Mouse (Mus musculus): ENCODE results near the gene Nkapd1. TPM values are rescaled to one million over a fixed set of nuclear protein-coding genes. Genes with fewer than 3 reads are reported as not detected.
A peak's percentile ranks its signal among the peaks of the same experiment; 100 is the strongest.

Nkapd1 gene
- polyA plus RNA-seq, 1 experiment, result 0.25 TPM

DNA sequence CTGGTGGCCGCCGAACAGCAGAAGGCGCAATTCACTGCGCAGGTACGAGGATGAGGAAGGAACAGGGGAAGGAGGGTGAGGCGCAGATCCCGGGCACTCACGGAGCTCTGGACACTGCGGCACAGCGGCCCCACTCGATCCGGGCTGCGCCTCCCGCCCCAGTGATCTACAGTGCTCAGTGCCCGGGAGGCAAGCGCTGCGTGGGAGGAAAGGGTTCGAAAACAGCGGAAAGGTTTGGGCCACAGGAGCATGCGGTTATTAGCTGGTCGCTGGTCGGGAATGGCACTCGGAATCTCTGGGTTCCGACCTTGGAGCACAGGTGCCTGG lies 13.3 kb downstream of the Nkapd1 start:
- no peak for TF ChIP-seq TAL1 (IDR thresholded peaks at IDR 0.05; ENCODE audit: low read length)
- TF ChIP-seq GATA1 (IDR thresholded peaks at IDR 0.05; ENCODE audit: low read length), result no peak
- Histone ChIP-seq H3K27me3 (ENCODE audit: control insufficient read depth) (no peaks in the 10 kb centered on the region), H3K9me3 (ENCODE audit: control insufficient read depth, low read length) (no peaks in the 10 kb centered on the region), H3K4me1 (ENCODE audit: control insufficient read depth) (peaks cover 51% of the 10 kb centered on the region), H3K4me3 (replicated peaks) (peak overlapping the region; percentile 100), H3K36me3 (ENCODE audit: control insufficient read depth) (peaks cover 68% of the 10 kb centered on the region)

DNA sequence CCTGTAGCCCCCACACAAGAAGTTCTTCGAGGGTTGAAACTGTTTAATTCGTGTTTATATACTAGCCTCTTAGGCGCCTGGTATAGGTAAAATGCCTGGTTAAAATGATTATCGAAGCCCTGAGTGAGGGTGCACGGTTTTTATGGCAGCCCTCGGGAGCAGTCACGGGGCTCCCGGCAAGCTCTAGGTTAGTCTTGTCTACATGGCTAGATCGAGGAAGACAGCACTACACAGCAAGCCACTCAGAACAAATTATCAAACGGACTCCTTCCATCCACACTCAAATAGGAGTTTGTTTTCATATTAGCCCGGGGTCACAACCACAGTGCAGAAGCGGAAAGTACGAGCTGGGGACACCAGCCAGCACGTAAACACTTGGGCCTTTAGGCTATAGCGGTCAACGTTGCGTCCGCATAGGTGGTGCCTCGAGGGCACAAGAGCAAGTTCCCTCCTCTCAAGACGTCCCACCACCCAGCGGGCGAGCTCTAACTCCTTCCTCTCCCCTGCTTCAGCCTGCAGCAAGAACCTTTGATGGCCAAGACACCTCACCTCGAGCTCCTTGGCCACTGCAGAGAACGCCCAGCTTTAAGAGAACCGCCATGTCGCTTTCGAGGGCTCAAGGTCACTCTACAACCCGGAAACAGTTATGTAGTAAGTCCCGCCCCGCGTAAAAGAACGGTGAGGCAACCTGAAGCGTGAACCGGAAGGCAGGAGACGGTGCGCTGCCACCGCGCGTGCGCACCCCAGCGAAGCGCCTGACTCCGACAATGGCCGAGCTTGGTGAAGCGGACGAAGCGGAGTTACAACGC lies 13.9 kb downstream of the Nkapd1 start, which contains the start of the genes Sdhd and Timm8b:
Sdhd (minus strand) TSS at position 624 of the 809 bp plus-strand sequence.
Timm8b (plus strand) TSS at position 722 of the 809 bp plus-strand sequence.
- H3K36me3 ChIP-seq (ENCODE audit: control insufficient read depth), result peaks cover 68% of the 10 kb centered on the region
- TF ChIP-seq TAL1 (IDR thresholded peaks at IDR 0.05; ENCODE audit: low read length), result no peak
- TF ChIP-seq GATA1 (IDR thresholded peaks at IDR 0.05; ENCODE audit: low read length), result no peak
- peak within 1 kb of the TSS; percentile 100 for H3K4me3 ChIP-seq (replicated peaks)
- H3K4me1 ChIP-seq (ENCODE audit: control insufficient read depth), result peaks cover 51% of the 10 kb centered on the region
- H3K9me3 ChIP-seq (ENCODE audit: control insufficient read depth, low read length), result no peaks in the 10 kb centered on the region
- no peaks in the 10 kb centered on the region for H3K27me3 ChIP-seq (ENCODE audit: control insufficient read depth)

DNA sequence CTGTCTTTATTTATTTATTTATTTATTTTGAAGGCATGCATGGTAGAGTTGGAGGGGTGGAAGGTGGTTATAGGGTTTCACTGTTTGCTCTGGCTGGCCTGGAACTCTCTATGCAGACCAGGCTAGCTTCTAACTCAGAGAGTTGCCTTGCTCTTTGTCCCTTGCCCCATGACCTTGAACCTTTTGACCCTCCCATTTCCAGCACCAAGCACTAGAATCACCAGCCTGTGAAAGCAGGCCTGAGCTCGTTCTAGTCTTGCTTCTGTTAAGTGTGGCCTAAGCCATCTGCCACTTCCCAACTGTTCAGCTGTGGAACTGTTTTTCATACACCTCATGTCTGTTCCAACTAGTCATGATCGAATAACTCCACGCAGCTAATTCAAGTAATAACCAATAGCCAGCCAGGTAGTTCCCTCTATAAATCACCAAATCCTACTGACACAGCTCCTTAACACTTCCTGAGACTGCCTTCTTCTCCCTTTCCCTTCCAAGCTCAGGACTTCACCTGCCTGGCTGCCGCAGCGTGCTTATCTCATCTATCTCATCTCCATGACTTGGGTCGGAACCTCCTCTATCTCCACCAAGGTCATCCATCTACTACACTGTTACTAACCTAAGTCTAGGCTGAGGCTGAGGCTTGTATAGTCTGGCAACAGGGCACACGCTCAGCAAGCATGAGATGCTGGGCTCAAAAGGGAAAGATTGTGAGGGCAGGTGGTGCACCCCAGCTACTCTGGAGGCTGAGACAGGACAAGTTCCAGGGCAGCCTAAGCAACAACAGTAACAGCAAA lies 15.0 kb downstream of the Nkapd1 start:
- peaks cover 50% of the 10 kb centered on the region for H3K4me1 ChIP-seq (ENCODE audit: control insufficient read depth)
- H3K27me3 ChIP-seq (ENCODE audit: control insufficient read depth), result no peaks in the 10 kb centered on the region
- H3K9me3 ChIP-seq (ENCODE audit: control insufficient read depth, low read length), result no peaks in the 10 kb centered on the region
- peaks cover 68% of the 10 kb centered on the region for H3K36me3 ChIP-seq (ENCODE audit: control insufficient read depth)
- no peak for TF ChIP-seq TAL1 (IDR thresholded peaks at IDR 0.05; ENCODE audit: low read length)
- no peak for TF ChIP-seq GATA1 (IDR thresholded peaks at IDR 0.05; ENCODE audit: low read length)
- H3K4me3 ChIP-seq (replicated peaks), result peak overlapping the region; percentile 100

GRCm38 (mm10) chr9:50601536-50601935 lies 15.7 kb downstream of the Nkapd1 start:
- Histone ChIP-seq H3K4me3 (replicated peaks) (peak overlapping the region; percentile 100), H3K36me3 (ENCODE audit: control insufficient read depth) (peaks cover 69% of the 10 kb centered on the region), H3K27me3 (ENCODE audit: control insufficient read depth) (no peaks in the 10 kb centered on the region), H3K9me3 (ENCODE audit: control insufficient read depth, low read length) (no peaks in the 10 kb centered on the region; the same call in 1 of the 2 replicates), H3K4me1 (ENCODE audit: control insufficient read depth) (peaks cover 49% of the 10 kb centered on the region)
- TF ChIP-seq GATA1 (IDR thresholded peaks at IDR 0.05; ENCODE audit: low read length) (no peak), TAL1 (IDR thresholded peaks at IDR 0.05; ENCODE audit: low read length) (no peak)

DNA sequence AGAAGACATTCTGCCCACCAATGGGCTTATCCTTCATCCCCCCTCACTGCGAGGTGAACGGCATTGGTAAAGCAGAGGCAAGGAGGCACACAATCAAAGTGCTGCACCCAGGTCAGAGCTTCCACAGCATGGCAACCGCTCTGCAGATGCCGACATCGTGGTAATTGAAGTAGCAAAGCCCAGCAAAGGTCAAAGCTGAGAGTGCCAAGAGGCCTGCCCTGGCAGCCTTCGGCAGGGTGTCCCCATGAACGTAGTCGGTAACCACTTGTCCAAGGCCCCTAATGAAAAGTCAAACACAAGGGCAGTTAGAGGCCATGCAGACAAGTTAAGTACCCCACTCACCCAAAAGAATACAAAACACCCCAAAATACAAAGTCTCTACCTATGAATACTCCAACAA lies 20.3 kb downstream of the Nkapd1 start:
- peak; percentile 32; the same call in 2 of the 3 replicates for TF ChIP-seq TAL1 (IDR thresholded peaks at IDR 0.05; ENCODE audit: low read length)
- no peak for TF ChIP-seq GATA1 (IDR thresholded peaks at IDR 0.05; ENCODE audit: low read length)
- H3K36me3 ChIP-seq (ENCODE audit: control insufficient read depth), result peaks cover 71% of the 10 kb centered on the region

GRCm38 (mm10) chr9:50594794-50595417 lies 22.4 kb downstream of the Nkapd1 start:
- H3K4me1 ChIP-seq (ENCODE audit: control insufficient read depth), result peaks cover 1% of the 10 kb centered on the region; the same call in 1 of the 2 replicates
- TF ChIP-seq TAL1 (IDR thresholded peaks at IDR 0.05; ENCODE audit: low read length) (no peak), GATA1 (IDR thresholded peaks at IDR 0.05; ENCODE audit: low read length) (no peak)
- H3K9me3 ChIP-seq (ENCODE audit: control insufficient read depth, low read length), result no peaks in the 10 kb centered on the region; the same call in 1 of the 2 replicates
- H3K36me3 ChIP-seq (ENCODE audit: control insufficient read depth), result peaks cover 54% of the 10 kb centered on the region
- H3K4me3 ChIP-seq (replicated peaks), result no peak overlapping the region
- H3K27me3 ChIP-seq (ENCODE audit: control insufficient read depth), result no peaks in the 10 kb centered on the region

More for the DNA sequence above, 20.3 kb downstream of the Nkapd1 start:
- H3K27me3 ChIP-seq (ENCODE audit: control insufficient read depth), result no peaks in the 10 kb centered on the region
- peaks cover 18% of the 10 kb centered on the region for H3K4me1 ChIP-seq (ENCODE audit: control insufficient read depth)
- no peaks in the 10 kb centered on the region; the same call in 1 of the 2 replicates for H3K9me3 ChIP-seq (ENCODE audit: control insufficient read depth, low read length)
- H3K4me3 ChIP-seq (replicated peaks), result no peak overlapping the region

- Histone ChIP-seq H3K4me3 (replicated peaks) (no peak overlapping the region), H3K36me3 (ENCODE audit: control insufficient read depth) (peaks cover 41% of the 10 kb centered on the region), H3K4me1 (ENCODE audit: control insufficient read depth) (peaks cover 1% of the 10 kb centered on the region; the same call in 1 of the 2 replicates), H3K27me3 (ENCODE audit: control insufficient read depth) (no peaks in the 10 kb centered on the region), H3K9me3 (ENCODE audit: control insufficient read depth, low read length) (no peaks in the 10 kb centered on the region; the same call in 1 of the 2 replicates)
- TF ChIP-seq TAL1 (IDR thresholded peaks at IDR 0.05; ENCODE audit: low read length), result no peak
- no peak for TF ChIP-seq GATA1 (IDR thresholded peaks at IDR 0.05; ENCODE audit: low read length)
These were observed 23.7 kb downstream of the Nkapd1 start for GRCm38 (mm10) chr9:50593544-50593943.

DNA sequence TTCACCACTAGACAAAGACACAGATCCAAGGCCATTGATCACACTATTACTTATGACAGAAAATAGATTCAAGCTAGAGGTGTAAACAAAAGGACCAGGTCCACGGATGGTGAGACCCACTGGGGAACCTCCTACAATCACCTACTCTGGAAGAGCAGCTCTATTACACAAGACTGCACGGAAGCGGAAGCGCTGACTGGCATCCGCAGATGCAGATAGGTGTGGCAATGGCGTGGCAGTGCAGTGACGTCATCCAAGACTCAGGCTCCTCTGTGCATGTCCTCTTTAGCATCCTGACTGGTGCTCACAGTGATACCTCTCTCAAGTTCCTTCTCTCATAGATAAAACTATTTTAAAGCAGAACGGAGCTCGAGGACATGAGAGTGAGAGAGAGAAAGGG lies 24.3 kb downstream of the Nkapd1 start:
- H3K27me3 ChIP-seq (ENCODE audit: control insufficient read depth), result no peaks in the 10 kb centered on the region
- no peaks in the 10 kb centered on the region; the same call in 1 of the 2 replicates for H3K9me3 ChIP-seq (ENCODE audit: control insufficient read depth, low read length)
- H3K4me3 ChIP-seq (replicated peaks), result no peak overlapping the region
- H3K4me1 ChIP-seq (ENCODE audit: control insufficient read depth), result peaks cover 1% of the 10 kb centered on the region; the same call in 1 of the 2 replicates
- TF ChIP-seq GATA1 (IDR thresholded peaks at IDR 0.05; ENCODE audit: low read length) (no peak), TAL1 (IDR thresholded peaks at IDR 0.05; ENCODE audit: low read length) (no peak)
- peaks cover 35% of the 10 kb centered on the region for H3K36me3 ChIP-seq (ENCODE audit: control insufficient read depth)
